Mouse (Mus musculus) ES-Bruce4 (cell line): Measurements from ENCODE around the gene Cyp8b1. TPM values are rescaled to one million over a fixed set of nuclear protein-coding genes. Genes with fewer than 3 reads are reported as not detected.

Experiments used
- H3K27ac ChIP-seq: 2 replicates; pipeline ENCODE4 v1.5.1; 2012; ENCODE audit warnings: low read length, inconsistent platforms; ENCODE audit not compliant: insufficient read depth
- H3K27me3 ChIP-seq: 2 replicates; pipeline ENCODE4 v1.6.1; 2012; ENCODE audit warnings: mild to moderate bottlenecking, low read length, inconsistent platforms; ENCODE audit not compliant: control insufficient read depth, poor library complexity, insufficient read depth, severe bottlenecking
- H3K36me3 ChIP-seq: 2 replicates; pipeline ENCODE4 v1.6.1; 2012; ENCODE audit warnings: inconsistent platforms, mild to moderate bottlenecking, low read length, moderate library complexity; ENCODE audit not compliant: control insufficient read depth, poor library complexity, insufficient read depth, severe bottlenecking
- H3K4me1 ChIP-seq: one replicate; pipeline ENCODE4 v1.8.1; 2011; ENCODE audit warnings: low read length; ENCODE audit not compliant: control insufficient read depth, insufficient read depth
- H3K4me3 ChIP-seq: 2 replicates; pipeline ENCODE4 v1.5.1; 2011; ENCODE audit warnings: low read depth, mild to moderate bottlenecking, low read length
- H3K9ac ChIP-seq: 2 replicates; pipeline ENCODE4 v1.6.1; 2012; ENCODE audit warnings: low read depth, mild to moderate bottlenecking, inconsistent platforms; ENCODE audit not compliant: poor library complexity, severe bottlenecking
- H3K9me3 ChIP-seq: replicated peaks from 2 replicates; pipeline ENCODE4 v1.6.1; 2012; ENCODE audit warnings: mild to moderate bottlenecking, low read length, inconsistent platforms; ENCODE audit not compliant: control insufficient read depth, poor library complexity, insufficient read depth, severe bottlenecking
- CTCF ChIP-seq: IDR thresholded peaks from one replicate; pipeline ENCODE4 v1.8.1; 2011; ENCODE audit warnings: low read depth, low read length
- EP300 ChIP-seq: IDR thresholded peaks from 2 replicates; pipeline ENCODE4 v1.6.1; 2011; ENCODE audit warnings: low read depth, low read length; ENCODE audit not compliant: insufficient read depth
- POLR2A ChIP-seq: IDR thresholded peaks from one replicate; pipeline ENCODE4 v1.8.1; 2011; ENCODE audit warnings: low read length; ENCODE audit not compliant: insufficient read depth
- polyA plus RNA-seq: library from polyadenylated mRNA; stranded (reverse); fragments of >200 nt; gene quantifications from 2 replicates; pipeline ENCODE4 v1.2.4, GENCODE M21; 2011; ENCODE audit warnings: low read depth; ENCODE audit not compliant: missing spikeins, insufficient read depth, insufficient read length

The Cyp8b1 gene
- polyA plus RNA-seq, 1 experiment: not detected

DNA sequence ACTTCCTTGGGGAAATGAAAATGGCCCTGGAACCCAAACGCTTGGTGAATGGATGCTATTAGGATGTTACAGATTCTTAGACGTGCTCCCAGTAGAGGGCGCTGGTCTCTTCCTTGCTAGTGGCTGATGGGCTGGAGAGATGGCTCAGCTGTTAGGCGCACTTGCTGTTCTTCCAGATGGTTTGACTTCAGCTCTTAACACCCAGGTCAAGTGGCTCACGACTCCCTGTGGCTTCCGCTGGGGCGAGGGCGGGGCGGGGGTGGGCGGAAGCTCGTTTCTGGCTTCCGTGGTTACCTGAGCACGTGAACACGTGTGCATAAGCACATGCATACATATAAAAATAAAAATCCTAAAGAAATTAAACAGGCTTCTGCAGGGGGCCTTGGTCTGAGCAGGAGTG is 35.3 kb downstream of the Cyp8b1 start:
- H3K27me3 ChIP-seq: no peaks in the 10 kb centered on the region
- no peak overlapping the region for H3K4me3 ChIP-seq
- TF ChIP-seq EP300 (no peak), CTCF (peak; percentile 90), POLR2A (no peak)
- H3K9ac ChIP-seq: no peak overlapping the region
- H3K27ac ChIP-seq: no peak overlapping the region
- H3K9me3 ChIP-seq: no peaks in the 10 kb centered on the region
- H3K36me3 ChIP-seq: no peaks in the 10 kb centered on the region
- no peaks in the 10 kb centered on the region for H3K4me1 ChIP-seq

DNA sequence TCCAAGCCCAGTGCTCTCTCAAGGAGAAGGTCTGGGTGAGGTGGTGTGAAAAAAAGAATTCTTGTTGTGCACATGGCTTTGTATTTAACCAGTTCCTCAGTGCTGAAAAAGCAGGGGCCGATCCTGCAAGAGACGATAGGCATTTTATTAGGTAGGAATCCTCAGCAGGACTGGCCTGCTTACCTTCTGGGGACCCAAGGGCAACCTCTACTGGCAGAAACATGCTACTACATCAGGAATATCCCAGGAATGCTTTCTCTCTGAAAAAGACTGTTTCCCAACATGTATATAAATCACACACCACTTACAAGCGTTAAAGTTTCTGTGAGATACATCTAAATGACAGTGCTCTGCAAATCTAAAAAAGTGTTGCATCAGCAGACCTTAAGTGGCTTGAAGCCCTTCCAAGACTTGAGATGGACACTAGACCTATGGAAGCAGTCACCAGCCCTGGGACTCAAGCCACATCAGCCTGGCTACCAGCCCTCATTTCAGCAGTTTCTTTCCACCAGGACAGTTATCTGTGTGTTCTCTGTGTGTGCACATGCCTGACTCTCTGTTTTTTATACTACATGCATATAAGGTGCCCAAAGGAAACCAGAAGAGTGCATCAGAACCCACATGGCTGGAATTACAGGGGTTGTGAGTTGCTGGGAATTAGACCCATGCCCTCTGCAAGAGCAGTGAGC is 38.9 kb downstream of the Cyp8b1 start:
- Histone ChIP-seq H3K36me3 (no peaks in the 10 kb centered on the region), H3K9ac (no peak overlapping the region), H3K27me3 (no peaks in the 10 kb centered on the region), H3K27ac (no peak overlapping the region), H3K9me3 (no peaks in the 10 kb centered on the region), H3K4me1 (no peaks in the 10 kb centered on the region), H3K4me3 (no peak overlapping the region)
- TF ChIP-seq EP300 (no peak), CTCF (peak; percentile 47)

DNA sequence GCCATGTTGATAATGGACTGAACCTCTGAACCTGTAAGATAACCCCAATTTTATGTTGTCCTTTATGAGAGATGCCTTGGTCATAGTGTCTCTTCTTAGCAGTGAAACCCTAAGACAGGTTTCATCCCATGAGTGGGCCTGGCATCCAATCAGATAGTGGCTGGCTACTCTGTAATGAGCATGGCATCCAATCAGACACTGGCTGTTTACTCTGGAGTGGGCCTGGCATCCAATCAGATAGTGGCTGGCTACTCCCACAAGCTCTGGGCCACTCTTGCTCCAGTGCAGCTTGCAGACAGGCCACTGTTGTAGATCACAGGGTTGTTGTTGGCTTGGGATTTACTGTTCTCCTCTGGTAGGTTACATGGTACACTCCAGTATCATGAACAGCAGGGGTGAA is 42.5 kb downstream of the Cyp8b1 start:
- Histone ChIP-seq H3K9me3 (no peaks in the 10 kb centered on the region), H3K4me1 (no peaks in the 10 kb centered on the region), H3K36me3 (no peaks in the 10 kb centered on the region), H3K9ac (no peak overlapping the region), H3K4me3 (no peak overlapping the region), H3K27ac (no peak overlapping the region), H3K27me3 (no peaks in the 10 kb centered on the region)
- TF ChIP-seq EP300: no peak
- no peak for TF ChIP-seq POLR2A
- TF ChIP-seq CTCF: no peak

DNA sequence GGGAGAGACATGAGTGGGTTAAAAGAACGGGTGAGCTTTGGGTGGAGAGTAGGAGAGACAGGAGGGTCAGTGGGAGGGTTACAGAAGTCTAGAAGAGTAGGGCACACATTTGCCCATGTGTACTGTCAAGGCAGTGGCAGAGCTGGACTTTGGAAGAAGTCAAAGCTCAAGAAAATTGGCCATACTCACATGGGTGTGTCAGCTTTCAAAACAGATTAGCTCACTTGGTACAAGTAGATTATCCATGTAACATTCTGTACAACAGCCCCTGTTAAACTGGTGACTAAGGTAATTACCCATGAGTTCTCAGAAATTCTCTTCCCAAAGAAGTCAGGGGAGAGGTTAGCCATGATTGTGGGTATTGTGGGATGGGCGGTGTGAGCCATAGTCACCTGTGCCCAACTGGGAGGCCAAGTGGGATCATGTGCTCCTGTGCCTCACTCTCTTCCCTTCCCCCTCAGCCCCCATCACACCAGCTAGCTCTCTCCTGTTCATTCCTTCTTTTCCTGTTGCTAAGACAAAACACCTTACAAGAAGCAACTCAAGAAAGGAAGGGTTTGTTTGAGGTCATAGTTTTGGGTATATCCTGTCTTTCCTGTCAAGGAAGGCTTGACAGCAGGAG is 43.9 kb downstream of the Cyp8b1 start:
- no peaks in the 10 kb centered on the region for H3K4me1 ChIP-seq
- H3K4me3 ChIP-seq: no peak overlapping the region
- H3K9ac ChIP-seq: no peak overlapping the region
- H3K27ac ChIP-seq: no peak overlapping the region
- H3K9me3 ChIP-seq: no peaks in the 10 kb centered on the region
- H3K27me3 ChIP-seq: no peaks in the 10 kb centered on the region
- H3K36me3 ChIP-seq: no peaks in the 10 kb centered on the region
- TF ChIP-seq CTCF (no peak), EP300 (no peak), POLR2A (no peak)

DNA sequence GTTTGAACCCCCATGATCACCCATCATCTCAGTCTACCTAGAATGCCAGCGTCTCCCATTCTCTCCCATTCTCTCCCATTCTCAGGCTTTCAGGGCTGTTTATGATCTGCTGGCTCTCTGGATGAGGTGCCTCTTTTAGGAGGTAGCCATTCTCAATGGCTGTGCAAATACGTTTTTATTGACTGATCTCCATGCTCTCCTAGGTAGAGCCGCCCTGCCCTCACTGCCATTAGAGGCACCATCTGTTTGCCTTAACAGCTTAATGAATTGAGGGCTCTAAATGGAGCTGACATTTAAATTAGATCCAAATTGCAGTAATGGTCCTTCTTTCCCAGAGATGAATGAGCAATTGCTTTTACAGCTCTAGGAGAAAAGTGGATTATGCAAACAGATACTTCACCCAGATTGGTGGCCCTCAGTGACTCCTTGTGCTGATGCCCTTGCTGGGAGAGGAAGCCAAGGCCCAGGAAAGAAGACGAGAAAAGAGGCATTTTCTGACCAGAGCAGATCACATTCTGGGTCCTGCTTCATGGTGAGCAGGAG is 46.1 kb downstream of the Cyp8b1 start:
- Histone ChIP-seq H3K9ac (no peak overlapping the region), H3K27ac (no peak overlapping the region), H3K4me3 (no peak overlapping the region), H3K4me1 (no peaks in the 10 kb centered on the region), H3K27me3 (no peaks in the 10 kb centered on the region), H3K36me3 (no peaks in the 10 kb centered on the region), H3K9me3 (no peaks in the 10 kb centered on the region)
- TF ChIP-seq CTCF (no peak), EP300 (no peak), POLR2A (no peak)

DNA sequence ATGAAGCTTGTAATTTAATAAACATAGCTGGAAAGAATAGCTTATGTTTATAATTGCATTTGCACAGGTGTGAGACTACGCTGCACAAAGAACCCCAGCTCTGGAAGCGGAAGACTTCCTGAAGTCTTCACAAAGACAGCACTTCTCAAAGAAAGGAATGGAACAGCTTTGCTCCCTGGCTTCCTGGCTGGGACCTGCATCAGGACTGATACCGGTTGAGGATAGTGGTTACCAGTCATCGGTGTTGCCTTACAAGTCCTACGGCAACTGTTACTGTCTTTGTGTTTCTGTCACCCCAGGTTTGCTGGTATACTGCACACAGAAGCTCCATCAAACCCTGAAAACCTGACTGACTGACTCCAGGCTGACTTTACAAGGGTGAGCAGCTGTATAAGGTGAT is 46.7 kb downstream of the Cyp8b1 start:
- Histone ChIP-seq H3K9me3 (no peaks in the 10 kb centered on the region), H3K4me1 (no peaks in the 10 kb centered on the region), H3K9ac (no peak overlapping the region), H3K27me3 (no peaks in the 10 kb centered on the region), H3K4me3 (no peak overlapping the region), H3K36me3 (no peaks in the 10 kb centered on the region), H3K27ac (no peak overlapping the region)
- TF ChIP-seq EP300 (no peak), POLR2A (no peak), CTCF (no peak)
